Mouse (Mus musculus) limb, embryonic 14.5 days (tissue): ENCODE results near the gene Fgd5. TPM values are rescaled to one million over a fixed set of nuclear protein-coding genes. Genes with fewer than 3 reads are reported as not detected.

Experiments used
- ATAC-seq: fragments of 200-750 bp; cut with Nextera tagmentation; 2 replicates; pipeline ENCODE4 v1.8.0; 2017; ENCODE audit warnings: low read depth, moderate number of reproducible peaks, moderate TSS enrichment; ENCODE audit not compliant: low FRiP score
- DNase-seq: peaks from one replicate; pipeline ENCODE4 v3.0.0-alpha.2; 2015; ENCODE audit warnings: low spot score
- H3K27ac ChIP-seq: fragments of 300-500 bp; sonication (generic); replicated peaks from 2 replicates; pipeline ENCODE4 v1.5.1; 2014; ENCODE audit warnings: low read depth, mild to moderate bottlenecking, low read length, moderate library complexity, mixed read lengths
- H3K27me3 ChIP-seq: fragments of 300-500 bp; sonication (generic); 2 replicates; pipeline ENCODE4 v1.6.1; 2014; ENCODE audit warnings: low read length, mixed read lengths; ENCODE audit not compliant: control insufficient read depth, insufficient read depth
- H3K36me3 ChIP-seq: fragments of 300-500 bp; sonication (generic); 2 replicates; pipeline ENCODE4 v1.6.1; 2014; ENCODE audit warnings: mild to moderate bottlenecking, low read length, moderate library complexity, mixed read lengths; ENCODE audit not compliant: control insufficient read depth, insufficient read depth
- H3K4me1 ChIP-seq: fragments of 300-500 bp; sonication (generic); 2 replicates; pipeline ENCODE4 v1.6.1; 2014; ENCODE audit warnings: antibody characterized with exemption, low read length, mixed read lengths; ENCODE audit not compliant: control insufficient read depth, insufficient read depth
- H3K4me2 ChIP-seq: fragments of 300-500 bp; sonication (generic); replicated peaks from 2 replicates; pipeline ENCODE4 v1.6.1; 2014; ENCODE audit warnings: low read depth, mild to moderate bottlenecking, low read length, moderate library complexity; ENCODE audit not compliant: severe bottlenecking
- H3K4me3 ChIP-seq: fragments of 300-500 bp; sonication (generic); replicated peaks from 2 replicates; pipeline ENCODE4 v1.5.1; 2014; ENCODE audit warnings: low read length
- H3K9ac ChIP-seq: fragments of 300-500 bp; sonication (generic); 2 replicates; pipeline ENCODE4 v1.6.1; 2014; ENCODE audit warnings: mild to moderate bottlenecking, low read depth, low read length, moderate library complexity; ENCODE audit not compliant: severe bottlenecking
- H3K9me3 ChIP-seq: fragments of 300-500 bp; sonication (generic); 2 replicates; pipeline ENCODE4 v1.6.1; 2016; ENCODE audit warnings: low read length; ENCODE audit not compliant: control insufficient read depth
- POLR2A ChIP-seq: fragments of 200-500 bp; IDR thresholded peaks from 2 replicates; pipeline ENCODE4 v1.8.0; 2012; ENCODE audit warnings: inconsistent platforms, mild to moderate bottlenecking, moderate library complexity, borderline replicate concordance; ENCODE audit not compliant: insufficient read depth, insufficient read length; ENCODE audit errors: extremely low read depth
- WGBS: fragments of 180-500 bp; shearing (Covaris S2); extraction: QIAGEN DNeasy Blood & Tissue Kit; methylation state at CpG from one replicate; pipeline ENCODE4 v1.1.7; 2014; 5-methylcytosine and 5-hydroxymethylcytosine counted together
- polyA plus RNA-seq, 2 experiments: library from polyadenylated mRNA; depleted of rRNA in 1 of 2; stranded (reverse) in 1 of 2; unstranded in 1 of 2; fragments of >200 nt; fragmentation: Nextera tagmentation in 1 of 2; extraction: Ambion mirVana in 1 of 2; gene quantifications; 2 replicates each; pipeline versions ENCODE4 v1.2.1 to v1.2.3; 2012 to 2014

Gene Fgd5
- polyA plus RNA-seq, 2 experiments = 8.5 to 10.9 TPM

DNA sequence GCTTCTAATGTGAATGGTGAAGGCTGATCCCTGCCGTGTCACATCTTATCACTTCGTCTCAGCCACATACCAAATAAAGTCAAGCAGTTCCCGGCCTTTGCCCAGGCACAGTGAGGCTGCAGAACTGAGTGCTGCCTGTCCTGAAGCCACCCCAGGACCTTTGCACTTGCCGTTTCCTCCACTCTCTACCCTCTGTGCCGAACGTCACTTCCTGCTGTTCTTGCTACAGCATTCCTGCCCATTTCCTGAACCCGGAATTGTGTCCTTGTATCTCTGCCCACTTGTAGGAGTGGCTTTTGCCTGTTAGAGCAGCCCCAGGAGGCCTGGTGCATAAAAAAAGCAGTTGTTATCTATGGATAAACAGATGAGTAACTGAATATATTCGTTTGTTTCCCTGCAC, 52.0 kb downstream of the Fgd5 start:
- no peaks in the 10 kb centered on the region for H3K9me3 ChIP-seq
- no peak overlapping the region for H3K9ac ChIP-seq
- H3K36me3 ChIP-seq = no peaks in the 10 kb centered on the region
- no peak for DNase-seq
- H3K4me3 ChIP-seq = no peak overlapping the region
- 75% methylated on average over 8 of the region's 8 CpGs for WGBS
- H3K27ac ChIP-seq = no peak overlapping the region
- H3K4me2 ChIP-seq = no peak overlapping the region
- no peak for ATAC-seq
- 0 out of 2 replicates have a peak, but pooled peaks cover 4% of the 10 kb centered on the region for H3K4me1 ChIP-seq
- TF ChIP-seq POLR2A = no peak
- H3K27me3 ChIP-seq = no peaks in the 10 kb centered on the region

DNA sequence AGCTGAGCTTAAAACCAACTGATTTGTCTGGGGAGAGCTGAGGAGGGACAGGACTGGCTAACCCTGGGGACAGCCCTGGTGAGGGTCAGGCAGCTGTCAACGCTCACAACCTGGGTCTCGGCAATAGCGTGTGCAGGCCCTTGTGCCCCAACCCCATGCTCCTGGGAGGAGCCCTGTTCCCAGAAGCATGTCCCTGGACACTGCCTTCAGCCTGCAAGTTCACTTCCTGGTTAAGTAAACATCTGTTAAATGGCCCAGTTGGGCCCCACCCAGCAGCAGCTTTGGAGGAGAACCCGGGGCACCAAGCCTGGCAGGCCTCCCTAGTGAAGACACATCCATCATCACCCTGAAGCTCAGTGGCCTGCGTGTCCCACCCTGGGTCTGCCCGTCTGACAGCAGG, 56.0 kb downstream of the Fgd5 start:
- Histone ChIP-seq H3K9me3 (no peaks in the 10 kb centered on the region), H3K27me3 (no peaks in the 10 kb centered on the region), H3K4me2 (no peak overlapping the region), H3K9ac (no peak overlapping the region), H3K36me3 (no peaks in the 10 kb centered on the region), H3K4me3 (no peak overlapping the region), H3K4me1 (peaks cover 7% of the 10 kb centered on the region; the same call in 1 of the 2 replicates), H3K27ac (no peak overlapping the region)
- WGBS = 49% methylated on average over 6 of the region's 6 CpGs
- no peak for TF ChIP-seq POLR2A
- no peak for DNase-seq
- no peak for ATAC-seq

DNA sequence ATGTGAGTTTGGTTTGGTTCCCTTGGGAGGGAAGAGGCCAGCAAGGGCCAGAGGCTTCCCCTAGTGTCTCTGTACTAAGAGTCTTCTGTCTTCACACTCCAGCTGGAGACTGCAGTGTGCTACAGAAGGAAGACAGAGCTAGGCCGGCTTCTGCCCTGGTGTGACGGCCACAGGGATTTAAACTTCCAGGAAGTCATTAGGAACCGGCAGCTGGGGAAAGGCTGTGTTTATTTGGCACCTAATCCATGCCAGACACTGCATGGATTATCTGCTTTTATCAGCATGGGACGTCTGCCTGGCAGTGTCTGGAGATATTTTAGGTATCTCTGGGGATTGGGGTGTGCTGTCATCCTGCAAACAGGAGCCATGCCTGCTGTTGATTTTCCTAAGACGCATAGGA, 57.7 kb downstream of the Fgd5 start:
- Histone ChIP-seq H3K9ac (no peak overlapping the region), H3K4me1 (peaks cover 10% of the 10 kb centered on the region; the same call in 1 of the 2 replicates), H3K27me3 (no peaks in the 10 kb centered on the region), H3K36me3 (no peaks in the 10 kb centered on the region), H3K9me3 (no peaks in the 10 kb centered on the region), H3K4me3 (no peak overlapping the region), H3K27ac (no peak overlapping the region), H3K4me2 (no peak overlapping the region)
- 24% methylated on average over 5 of the region's 5 CpGs for WGBS
- no peak for ATAC-seq
- no peak for DNase-seq
- no peak for TF ChIP-seq POLR2A

DNA sequence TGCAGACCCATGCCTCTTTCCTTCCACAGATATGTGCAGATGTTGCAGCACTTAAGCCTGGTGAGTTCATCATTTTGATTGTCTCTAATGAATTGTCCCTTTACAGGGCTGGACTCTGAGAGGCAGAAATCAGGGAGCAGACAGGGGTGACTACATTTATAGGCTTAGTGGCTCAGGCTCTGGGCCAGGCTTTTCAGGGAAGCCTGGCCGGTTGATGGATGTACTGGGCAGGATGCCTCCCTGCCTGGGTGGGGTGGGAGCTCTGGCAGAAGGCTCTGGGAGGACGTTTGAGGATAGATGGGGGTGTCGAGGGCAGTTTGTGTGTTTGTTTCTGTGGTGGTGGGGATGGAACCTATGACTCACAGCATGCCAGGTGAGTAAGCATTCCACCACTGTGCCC, 59.5 kb downstream of the Fgd5 start:
- Histone ChIP-seq H3K4me3 (no peak overlapping the region), H3K4me2 (no peak overlapping the region), H3K27me3 (no peaks in the 10 kb centered on the region), H3K36me3 (no peaks in the 10 kb centered on the region), H3K9ac (no peak overlapping the region), H3K9me3 (no peaks in the 10 kb centered on the region), H3K27ac (no peak overlapping the region), H3K4me1 (peaks cover 12% of the 10 kb centered on the region; the same call in 1 of the 2 replicates)
- 68% methylated on average over 3 of the region's 3 CpGs for WGBS
- DNase-seq (no peak), ATAC-seq (no peak)
- TF ChIP-seq POLR2A = no peak

DNA sequence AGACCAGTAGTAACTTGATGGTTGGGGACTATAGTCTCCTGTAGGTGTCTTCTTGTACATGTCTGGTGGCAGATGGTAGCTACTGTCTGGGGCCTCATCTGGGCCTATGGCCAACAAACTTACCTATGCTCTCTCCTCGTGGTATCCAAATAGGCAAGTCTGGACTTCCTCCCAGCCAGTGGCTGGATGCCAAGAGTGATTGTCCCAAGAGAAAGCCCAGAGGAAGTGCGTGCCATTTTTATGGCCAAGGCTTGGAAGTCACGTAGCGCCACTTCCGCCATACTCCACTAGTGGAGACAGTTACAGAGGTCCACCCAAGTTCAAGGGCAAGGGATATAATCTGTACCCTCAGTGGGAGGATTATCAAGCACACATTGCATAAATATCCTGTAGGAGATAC, 62.6 kb downstream of the Fgd5 start:
- 62% methylated on average over 5 of the region's 5 CpGs for WGBS
- no peak for ATAC-seq
- H3K27me3 ChIP-seq = no peaks in the 10 kb centered on the region
- no peak overlapping the region for H3K4me3 ChIP-seq
- no peak overlapping the region for H3K9ac ChIP-seq
- no peak for TF ChIP-seq POLR2A
- no peaks in the 10 kb centered on the region for H3K9me3 ChIP-seq
- no peaks in the 10 kb centered on the region for H3K36me3 ChIP-seq
- H3K4me1 ChIP-seq = peaks cover 6% of the 10 kb centered on the region; the same call in 1 of the 2 replicates
- no peak overlapping the region for H3K27ac ChIP-seq
- DNase-seq = no peak
- no peak overlapping the region for H3K4me2 ChIP-seq

DNA sequence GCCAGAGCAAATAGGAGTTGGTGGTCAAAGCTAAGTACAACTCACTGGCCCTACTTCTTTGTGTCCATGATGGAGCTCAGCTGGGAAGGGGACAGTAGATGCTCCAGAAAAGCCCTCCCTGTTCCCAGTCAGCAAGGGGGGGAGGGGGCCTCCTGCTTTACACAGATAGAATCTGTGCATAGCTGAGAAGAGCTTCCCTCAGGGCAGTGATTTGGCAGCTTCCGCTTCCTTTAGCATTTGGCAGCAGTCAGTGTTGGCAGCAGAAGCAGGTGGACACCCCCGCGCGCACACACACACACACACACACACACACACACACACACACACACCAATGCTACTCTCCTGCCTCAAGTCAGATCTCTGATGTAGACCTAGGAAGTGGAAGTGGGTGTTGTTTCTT, 63.4 kb downstream of the Fgd5 start:
- 73% methylated on average over 4 of the region's 4 CpGs for WGBS
- no peak overlapping the region for H3K9ac ChIP-seq
- DNase-seq (peak; percentile 31), ATAC-seq (no peak)
- H3K4me2 ChIP-seq = no peak overlapping the region
- H3K27me3 ChIP-seq = no peaks in the 10 kb centered on the region
- H3K27ac ChIP-seq = no peak overlapping the region
- no peak for TF ChIP-seq POLR2A
- no peaks in the 10 kb centered on the region for H3K36me3 ChIP-seq
- 0 out of 2 replicates have a peak, but pooled peaks cover 5% of the 10 kb centered on the region for H3K4me1 ChIP-seq
- H3K4me3 ChIP-seq = no peak overlapping the region
- no peaks in the 10 kb centered on the region for H3K9me3 ChIP-seq
